Mouse (Mus musculus) myocyte (in vitro differentiated cells): ENCODE data around the gene Rab25. TPM values are rescaled to one million over a fixed set of nuclear protein-coding genes. Genes with fewer than 3 reads are reported as not detected.

ENCODE experiments used
- H3K27me3 ChIP-seq: one replicate; pipeline ENCODE4 v1.6.1; 2011; ENCODE audit not compliant: control insufficient read depth, insufficient read depth, insufficient read length
- H3K36me3 ChIP-seq: one replicate; pipeline ENCODE4 v1.6.1; 2011; ENCODE audit not compliant: control insufficient read depth, insufficient read depth
- H3K4me2 ChIP-seq: one replicate; pipeline ENCODE4 v1.6.1; 2011; ENCODE audit warnings: low read depth, control low read depth
- H3K4me3 ChIP-seq: one replicate; pipeline ENCODE4 v1.5.1; 2011; ENCODE audit warnings: mild to moderate bottlenecking, control low read depth, moderate library complexity
- H3K79me2 ChIP-seq: one replicate; pipeline ENCODE4 v1.6.1; 2011; ENCODE audit not compliant: control insufficient read depth, insufficient read depth
- H3ac ChIP-seq: one replicate; pipeline ENCODE4 v1.6.1; 2011; ENCODE audit not compliant: control insufficient read depth, insufficient read length
- CEBPB ChIP-seq: IDR thresholded peaks from 2 replicates; pipeline ENCODE4 v1.6.1; 2011; ENCODE audit warnings: mild to moderate bottlenecking, moderate library complexity; ENCODE audit not compliant: poor library complexity, insufficient read depth, severe bottlenecking
- E2F4 ChIP-seq: IDR thresholded peaks from one replicate; pipeline ENCODE4 v1.6.1; 2011; ENCODE audit warnings: mild to moderate bottlenecking, control low read depth, moderate library complexity; ENCODE audit not compliant: insufficient read depth
- MAX ChIP-seq: IDR thresholded peaks from one replicate; pipeline ENCODE4 v1.6.1; 2011; ENCODE audit warnings: low read depth, mild to moderate bottlenecking, control low read depth
- MYOD1 ChIP-seq, 3 experiments: IDR thresholded peaks; one replicate each; pipeline ENCODE4 v1.6.1; 2011; ENCODE audit warnings: control low read depth in 2 of 3, low read depth in 2 of 3, mild to moderate bottlenecking in 2 of 3, moderate library complexity in 1 of 3; ENCODE audit not compliant: insufficient read length in 2 of 3, control insufficient read depth in 1 of 3
- MYOG ChIP-seq, 3 experiments: IDR thresholded peaks; one replicate each; pipeline ENCODE4 v1.6.1; 2011; ENCODE audit warnings: control low read depth in 2 of 3, low read depth in 2 of 3, mild to moderate bottlenecking in 2 of 3; ENCODE audit not compliant: insufficient read length in 2 of 3, control insufficient read depth in 1 of 3, insufficient read depth in 1 of 3
- POLR2A ChIP-seq: IDR thresholded peaks from one replicate; pipeline ENCODE4 v1.6.1; 2011; ENCODE audit warnings: low read depth, mild to moderate bottlenecking, control low read depth, moderate library complexity; ENCODE audit not compliant: insufficient read length
- POLR2AphosphoS2 ChIP-seq: IDR thresholded peaks from one replicate; pipeline ENCODE4 v1.6.1; 2011; ENCODE audit warnings: low read depth, control low read depth; ENCODE audit not compliant: insufficient read length
- REST ChIP-seq: IDR thresholded peaks from one replicate; pipeline ENCODE4 v1.6.1; 2011; ENCODE audit warnings: mild to moderate bottlenecking, control low read depth, moderate library complexity; ENCODE audit not compliant: insufficient read depth, insufficient read length
- SRF ChIP-seq: IDR thresholded peaks from one replicate; pipeline ENCODE4 v1.6.1; 2011; ENCODE audit warnings: low read depth; ENCODE audit not compliant: control insufficient read depth, insufficient read length
- TCF12 ChIP-seq: IDR thresholded peaks from one replicate; pipeline ENCODE4 v1.6.1; 2011; ENCODE audit warnings: mild to moderate bottlenecking, control low read depth; ENCODE audit not compliant: poor library complexity, insufficient read depth, severe bottlenecking
- TCF3 ChIP-seq: IDR thresholded peaks from one replicate; pipeline ENCODE4 v1.6.1; 2011; ENCODE audit warnings: low read depth, control low read depth; ENCODE audit not compliant: insufficient read length
- USF1 ChIP-seq: IDR thresholded peaks from one replicate; pipeline ENCODE4 v1.6.1; 2011; ENCODE audit warnings: low read depth, mild to moderate bottlenecking, control low read depth, moderate library complexity
- polyA plus RNA-seq: library from polyadenylated mRNA; unstranded; fragments of >200 nt; fragmentation: generic; extraction: Trizol; gene quantifications from one replicate; pipeline ENCODE4 v1.2.1, GENCODE M21; 2012; ENCODE audit warnings: missing spikeins

The Rab25 gene
- polyA plus RNA-seq, 1 experiment: 0.13 TPM

DNA sequence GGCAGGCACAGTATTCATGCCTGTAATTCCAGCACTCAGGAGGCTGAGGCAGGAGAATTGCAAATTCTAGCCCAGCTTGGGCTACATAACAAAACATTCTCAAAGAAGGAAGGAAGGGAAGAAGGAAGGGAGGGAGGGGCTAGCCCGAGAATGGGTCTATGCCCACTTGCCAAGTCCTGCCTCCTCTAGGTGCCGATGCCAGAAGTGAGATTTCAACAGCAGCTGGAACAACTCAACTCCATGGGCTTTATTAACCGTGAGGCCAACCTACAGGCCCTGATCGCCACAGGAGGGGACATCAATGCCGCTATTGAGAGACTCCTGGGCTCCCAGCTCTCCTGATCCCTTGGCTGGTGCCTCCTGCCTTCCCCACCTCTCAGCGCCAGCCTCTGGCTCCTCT, 19.8 kb upstream of the Rab25 start:
- no peak overlapping the region for H3K4me3 ChIP-seq
- H3K4me2 ChIP-seq: no peak overlapping the region
- H3ac ChIP-seq: no peak overlapping the region
- TF ChIP-seq TCF12 (no peak), REST (no peak), SRF (no peak), USF1 (no peak), POLR2A (no peak), MYOD1 (IDR thresholded peaks at IDR 0.05; ENCODE audit: control insufficient read depth in 1 of 3, insufficient read length in 2 of 3, low read depth in 2 of 3) (no peak), MYOG (IDR thresholded peaks at IDR 0.05; ENCODE audit: control insufficient read depth in 1 of 3, insufficient read depth in 1 of 3, insufficient read length in 2 of 3, low read depth in 2 of 3) (no peak), TCF3 (no peak), CEBPB (no peak), E2F4 (no peak), MAX (no peak), POLR2AphosphoS2 (no peak)
- H3K27me3 ChIP-seq: no peaks in the 10 kb centered on the region
- H3K36me3 ChIP-seq: peaks cover 36% of the 10 kb centered on the region
- H3K79me2 ChIP-seq: no peaks in the 10 kb centered on the region

DNA sequence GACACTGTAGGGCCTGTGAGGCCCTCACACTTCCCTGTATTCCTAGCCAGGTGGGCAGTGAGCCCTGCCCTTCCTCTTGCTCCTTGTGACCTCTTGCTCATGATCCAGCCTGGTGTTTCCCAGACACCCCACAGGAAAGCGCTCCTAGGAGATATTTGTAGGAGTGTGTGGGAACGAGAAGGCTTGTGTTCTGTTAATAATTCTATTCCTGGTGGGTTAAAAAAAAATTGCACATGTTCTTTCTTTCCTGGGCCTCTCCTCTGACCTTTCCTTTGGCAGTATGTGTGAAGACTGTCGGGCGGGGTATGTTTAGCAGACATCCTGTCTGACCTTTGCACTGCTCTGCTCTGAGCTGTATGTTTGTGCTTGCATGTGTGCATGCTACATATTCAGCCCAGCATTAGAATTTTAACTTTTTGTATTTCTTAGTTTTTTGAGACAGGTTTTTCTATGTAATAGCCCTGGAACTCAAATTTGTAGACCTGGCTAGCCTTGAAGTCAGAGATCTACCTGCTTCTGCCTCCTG, 18.5 kb upstream of the Rab25 start:
- no peak overlapping the region for H3K4me2 ChIP-seq
- H3K36me3 ChIP-seq: peaks cover 36% of the 10 kb centered on the region
- TF ChIP-seq MAX: no peak
- no peak for TF ChIP-seq MYOG (IDR thresholded peaks at IDR 0.05; ENCODE audit: control insufficient read depth in 1 of 3, insufficient read depth in 1 of 3, insufficient read length in 2 of 3, low read depth in 2 of 3)
- TF ChIP-seq USF1: no peak
- TF ChIP-seq E2F4: no peak
- no peak for TF ChIP-seq MYOD1 (IDR thresholded peaks at IDR 0.05; ENCODE audit: control insufficient read depth in 1 of 3, insufficient read length in 2 of 3, low read depth in 2 of 3)
- TF ChIP-seq POLR2AphosphoS2: no peak
- no peak for TF ChIP-seq TCF3
- no peak for TF ChIP-seq SRF
- TF ChIP-seq REST: no peak
- TF ChIP-seq TCF12: no peak
- no peak for TF ChIP-seq CEBPB
- TF ChIP-seq POLR2A: no peak
- H3ac ChIP-seq: no peak overlapping the region
- no peak overlapping the region for H3K4me3 ChIP-seq
- no peaks in the 10 kb centered on the region for H3K79me2 ChIP-seq
- H3K27me3 ChIP-seq: no peaks in the 10 kb centered on the region

DNA sequence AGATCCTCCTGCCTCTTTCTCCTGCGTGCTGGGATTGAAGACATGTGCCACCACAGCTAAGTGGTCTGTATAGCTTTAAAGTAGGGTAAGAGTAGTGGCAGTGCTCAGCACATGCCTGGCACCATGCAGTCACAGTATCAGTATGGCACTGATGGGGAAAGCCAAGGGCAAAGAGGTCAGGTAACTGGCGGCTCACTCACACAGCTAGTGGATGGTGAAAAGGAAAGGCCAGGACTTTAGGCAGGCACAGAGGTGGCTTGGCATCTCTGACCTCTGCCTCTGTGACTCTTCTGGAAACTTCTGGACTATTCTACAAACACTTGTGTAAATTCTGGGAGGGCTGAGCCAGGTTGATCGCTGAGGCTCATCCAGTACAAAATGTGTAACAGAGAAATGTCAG, 18.0 kb upstream of the Rab25 start:
- H3K36me3 ChIP-seq: peaks cover 36% of the 10 kb centered on the region
- no peaks in the 10 kb centered on the region for H3K27me3 ChIP-seq
- H3K79me2 ChIP-seq: no peaks in the 10 kb centered on the region
- no peak overlapping the region for H3ac ChIP-seq
- TF ChIP-seq POLR2AphosphoS2 (no peak), MAX (no peak), POLR2A (no peak), MYOG (IDR thresholded peaks at IDR 0.05; ENCODE audit: control insufficient read depth in 1 of 3, insufficient read depth in 1 of 3, insufficient read length in 2 of 3, low read depth in 2 of 3) (no peak), E2F4 (no peak), USF1 (no peak), SRF (no peak), TCF3 (no peak), TCF12 (no peak), MYOD1 (IDR thresholded peaks at IDR 0.05; ENCODE audit: control insufficient read depth in 1 of 3, insufficient read length in 2 of 3, low read depth in 2 of 3) (no peak)
- no peak overlapping the region for H3K4me3 ChIP-seq
- H3K4me2 ChIP-seq: no peak overlapping the region

DNA sequence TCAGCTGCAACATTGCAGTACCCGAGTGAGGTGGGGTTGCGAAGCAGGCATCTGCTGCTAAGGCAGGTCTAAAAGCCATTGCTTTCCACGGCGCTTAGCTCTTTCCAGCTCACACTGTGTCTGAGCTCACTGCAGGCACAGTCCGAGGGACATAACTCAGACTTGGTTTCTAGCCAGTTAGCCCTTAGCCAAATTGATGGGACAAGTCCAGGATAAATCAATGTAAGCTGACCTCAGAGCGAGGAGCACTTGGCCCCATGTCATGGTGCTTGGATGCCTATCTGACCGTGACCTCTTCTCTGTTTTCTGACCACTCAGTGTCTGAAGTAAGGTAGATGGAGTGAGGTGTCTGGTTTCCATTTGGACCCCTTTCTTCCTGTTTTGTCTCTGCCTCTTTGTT, 15.9 kb upstream of the Rab25 start:
- Histone ChIP-seq H3K4me2 (no peak overlapping the region), H3ac (no peak overlapping the region), H3K27me3 (no peaks in the 10 kb centered on the region), H3K4me3 (no peak overlapping the region), H3K79me2 (no peaks in the 10 kb centered on the region), H3K36me3 (peaks cover 40% of the 10 kb centered on the region)
- no peak for TF ChIP-seq TCF12
- TF ChIP-seq E2F4: no peak
- no peak for TF ChIP-seq POLR2AphosphoS2
- no peak for TF ChIP-seq POLR2A
- no peak for TF ChIP-seq SRF
- TF ChIP-seq MYOD1 (IDR thresholded peaks at IDR 0.05; ENCODE audit: control insufficient read depth in 1 of 3, insufficient read length in 2 of 3, low read depth in 2 of 3): no peak
- TF ChIP-seq MAX: no peak
- TF ChIP-seq CEBPB: no peak
- no peak for TF ChIP-seq USF1
- TF ChIP-seq MYOG (IDR thresholded peaks at IDR 0.05; ENCODE audit: control insufficient read depth in 1 of 3, insufficient read depth in 1 of 3, insufficient read length in 2 of 3, low read depth in 2 of 3): no peak
- TF ChIP-seq TCF3: no peak
- TF ChIP-seq REST: no peak
